Mouse (Mus musculus): ENCODE results near the gene H2al2a. TPM values are rescaled to one million over a fixed set of nuclear protein-coding genes. Genes with fewer than 3 reads are reported as not detected.

Gene H2al2a
- polyA plus RNA-seq, 1 experiment from 2014 or later = not detected

DNA sequence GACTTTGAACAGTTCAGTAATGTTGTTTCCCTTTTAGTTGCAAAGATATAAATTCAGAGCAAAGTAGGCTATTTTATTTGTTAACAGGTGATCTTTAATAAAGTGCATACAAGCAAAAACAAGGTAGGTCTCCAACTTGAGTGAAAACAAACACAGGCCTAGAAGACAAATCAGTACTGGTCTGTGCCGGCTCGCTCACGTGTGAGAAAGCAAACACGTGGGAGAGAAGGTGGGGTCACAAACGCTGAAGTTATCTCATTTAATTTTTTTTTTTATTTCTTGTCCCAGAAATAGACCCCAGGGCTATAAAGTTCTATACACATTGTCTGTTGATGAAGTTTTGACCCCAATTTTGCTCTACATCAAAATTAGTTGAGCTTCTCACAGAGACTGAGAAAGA is 28.4 kb upstream of the H2al2a start:
- 40% methylated on average over 5 of the region's 5 CpGs for WGBS
- no peaks in the 10 kb centered on the region for H3K4me1 ChIP-seq (ENCODE audit: control insufficient read depth, insufficient read depth, low read length)
- H3K9ac ChIP-seq (replicated peaks; ENCODE audit: low read length) = no peak overlapping the region

DNA sequence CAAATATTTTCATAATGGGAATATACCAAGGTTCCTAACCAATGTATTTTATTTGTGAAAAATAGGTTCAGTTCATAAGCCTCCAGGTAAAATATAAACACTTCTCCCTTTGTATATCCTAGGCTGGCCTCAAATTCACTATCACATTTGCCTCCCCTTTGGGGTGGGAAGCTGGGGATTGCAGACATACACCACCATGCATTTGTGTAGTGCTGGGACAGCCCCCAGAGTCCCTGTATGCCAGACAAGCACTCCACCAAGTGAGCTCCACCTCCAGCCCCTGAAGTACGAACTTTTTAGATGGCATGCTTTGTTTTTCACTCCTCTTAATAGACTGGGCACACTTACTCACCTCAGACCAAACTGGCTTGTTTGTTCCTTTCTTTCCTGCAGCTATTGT is 26.1 kb upstream of the H2al2a start:
- H3K9ac ChIP-seq (replicated peaks; ENCODE audit: low read length) = no peak overlapping the region
- DNase-seq (ENCODE audit: low spot score) = no peak
- H3K4me1 ChIP-seq (ENCODE audit: control insufficient read depth, insufficient read depth, low read length) = no peaks in the 10 kb centered on the region
- no peaks in the 10 kb centered on the region for H3K27me3 ChIP-seq (ENCODE audit: control insufficient read depth, insufficient read depth, low read length)
- ATAC-seq (replicated peaks; ENCODE audit: insufficient number of reproducible peaks, low FRiP score, low TSS enrichment, low read depth) = no peak
- no peak overlapping the region for H3K4me3 ChIP-seq (ENCODE audit: low read depth, low read length)
- H3K9me3 ChIP-seq (replicated peaks; ENCODE audit: control insufficient read depth, low read length) = no peaks in the 10 kb centered on the region
- 48% methylated on average over 1 of the region's 1 CpGs for WGBS
- no peak overlapping the region for H3K4me2 ChIP-seq (ENCODE audit: low read depth, low read length)
- no peak overlapping the region for H3K27ac ChIP-seq (replicated peaks; ENCODE audit: low read depth, low read length)
- no peaks in the 10 kb centered on the region for H3K36me3 ChIP-seq (replicated peaks; ENCODE audit: control insufficient read depth, insufficient read depth, low read depth, low read length)

More for the DNA sequence above, 28.4 kb upstream of the H2al2a start:
- H3K36me3 ChIP-seq (replicated peaks; ENCODE audit: control insufficient read depth, insufficient read depth, low read depth, low read length) = no peaks in the 10 kb centered on the region
- H3K4me2 ChIP-seq (ENCODE audit: low read depth, low read length) = no peak overlapping the region
- ATAC-seq (replicated peaks; ENCODE audit: insufficient number of reproducible peaks, low FRiP score, low TSS enrichment, low read depth) = no peak
- H3K4me3 ChIP-seq (ENCODE audit: low read depth, low read length) = no peak overlapping the region
- DNase-seq (ENCODE audit: low spot score) = peak; percentile 19
- H3K27me3 ChIP-seq (ENCODE audit: control insufficient read depth, insufficient read depth, low read length) = no peaks in the 10 kb centered on the region
- H3K9me3 ChIP-seq (replicated peaks; ENCODE audit: control insufficient read depth, low read length) = no peaks in the 10 kb centered on the region
- no peak overlapping the region for H3K27ac ChIP-seq (replicated peaks; ENCODE audit: low read depth, low read length)

DNA sequence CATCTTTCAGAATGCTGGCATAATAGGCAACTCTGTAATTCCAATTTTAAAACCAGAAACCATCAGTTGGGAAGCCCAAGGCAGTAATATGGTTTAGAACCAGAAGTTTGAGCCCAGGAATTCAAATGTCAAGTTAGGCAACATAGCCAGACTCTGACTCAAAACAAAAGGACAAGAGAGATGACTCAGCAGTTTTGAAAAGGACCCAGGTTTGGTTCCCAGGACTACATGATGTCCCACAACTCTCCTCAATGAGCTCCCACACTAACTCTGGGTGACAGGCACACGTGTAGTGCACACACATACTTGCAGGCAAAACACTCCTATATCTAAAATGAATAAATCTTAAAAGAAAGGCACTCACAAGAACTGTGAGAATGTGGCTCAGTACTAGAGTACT is 22.4 kb upstream of the H2al2a start:
- DNase-seq (ENCODE audit: low spot score) (no peak), ATAC-seq (replicated peaks; ENCODE audit: insufficient number of reproducible peaks, low FRiP score, low TSS enrichment, low read depth) (no peak)
- Histone ChIP-seq H3K4me3 (ENCODE audit: low read depth, low read length) (no peak overlapping the region), H3K4me2 (ENCODE audit: low read depth, low read length) (no peak overlapping the region), H3K27me3 (ENCODE audit: control insufficient read depth, insufficient read depth, low read length) (no peaks in the 10 kb centered on the region), H3K4me1 (ENCODE audit: control insufficient read depth, insufficient read depth, low read length) (no peaks in the 10 kb centered on the region), H3K36me3 (replicated peaks; ENCODE audit: control insufficient read depth, insufficient read depth, low read depth, low read length) (no peaks in the 10 kb centered on the region), H3K9ac (replicated peaks; ENCODE audit: low read length) (no peak overlapping the region), H3K27ac (replicated peaks; ENCODE audit: low read depth, low read length) (no peak overlapping the region), H3K9me3 (replicated peaks; ENCODE audit: control insufficient read depth, low read length) (no peaks in the 10 kb centered on the region)
- WGBS = 73% methylated on average over 1 of the region's 1 CpGs

DNA sequence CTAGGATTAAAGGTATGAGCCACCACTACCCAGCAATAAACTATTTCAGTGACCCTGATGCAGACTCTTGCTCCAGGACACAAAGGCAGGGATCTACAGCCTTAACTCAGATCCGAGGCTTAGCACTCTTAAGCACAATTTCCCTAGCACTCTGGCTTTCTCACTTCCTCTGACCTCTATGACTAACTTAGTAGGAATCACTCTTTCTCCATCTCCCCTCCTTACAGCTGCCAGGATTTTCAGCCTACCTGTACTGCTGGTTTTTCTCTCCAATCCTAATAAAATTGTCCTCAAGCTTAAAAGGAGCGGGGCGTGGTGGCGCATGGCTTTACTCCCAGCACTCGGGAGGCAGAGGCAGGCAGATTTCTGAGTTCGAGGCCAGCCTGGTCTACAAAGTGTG is 20.6 kb upstream of the H2al2a start:
- 92% methylated on average over 6 of the region's 6 CpGs for WGBS
- Histone ChIP-seq H3K36me3 (replicated peaks; ENCODE audit: control insufficient read depth, insufficient read depth, low read depth, low read length) (no peaks in the 10 kb centered on the region), H3K4me2 (ENCODE audit: low read depth, low read length) (no peak overlapping the region), H3K27me3 (ENCODE audit: control insufficient read depth, insufficient read depth, low read length) (no peaks in the 10 kb centered on the region), H3K27ac (replicated peaks; ENCODE audit: low read depth, low read length) (no peak overlapping the region), H3K9me3 (replicated peaks; ENCODE audit: control insufficient read depth, low read length) (no peaks in the 10 kb centered on the region), H3K4me1 (ENCODE audit: control insufficient read depth, insufficient read depth, low read length) (no peaks in the 10 kb centered on the region), H3K4me3 (ENCODE audit: low read depth, low read length) (no peak overlapping the region), H3K9ac (replicated peaks; ENCODE audit: low read length) (no peak overlapping the region)
- DNase-seq (ENCODE audit: low spot score) (no peak), ATAC-seq (replicated peaks; ENCODE audit: insufficient number of reproducible peaks, low FRiP score, low TSS enrichment, low read depth) (no peak)

DNA sequence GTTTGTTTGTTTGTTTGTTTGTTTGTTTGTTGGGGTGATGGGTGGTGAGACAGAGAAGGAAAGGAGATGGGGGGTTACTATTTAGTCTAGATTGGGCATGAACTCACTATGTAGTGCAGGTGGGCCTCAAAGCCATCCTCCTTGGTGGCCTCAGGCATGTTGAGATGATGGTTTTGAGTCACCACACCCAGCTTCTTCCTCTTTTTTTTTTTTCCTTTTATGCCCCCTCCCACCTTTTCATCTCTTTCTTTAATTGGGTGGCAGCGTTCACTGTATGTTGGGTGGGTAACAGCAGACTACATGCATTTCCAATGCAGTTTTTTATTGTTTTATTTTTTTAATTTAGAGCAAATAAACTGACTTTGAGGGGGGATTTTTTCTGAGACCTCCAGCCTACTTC is 19.9 kb upstream of the H2al2a start:
- ATAC-seq (replicated peaks; ENCODE audit: insufficient number of reproducible peaks, low FRiP score, low TSS enrichment, low read depth) = no peak
- Histone ChIP-seq H3K4me1 (ENCODE audit: control insufficient read depth, insufficient read depth, low read length) (no peaks in the 10 kb centered on the region), H3K9ac (replicated peaks; ENCODE audit: low read length) (no peak overlapping the region), H3K9me3 (replicated peaks; ENCODE audit: control insufficient read depth, low read length) (no peaks in the 10 kb centered on the region), H3K4me2 (ENCODE audit: low read depth, low read length) (no peak overlapping the region), H3K4me3 (ENCODE audit: low read depth, low read length) (no peak overlapping the region), H3K27ac (replicated peaks; ENCODE audit: low read depth, low read length) (no peak overlapping the region), H3K36me3 (replicated peaks; ENCODE audit: control insufficient read depth, insufficient read depth, low read depth, low read length) (no peaks in the 10 kb centered on the region), H3K27me3 (ENCODE audit: control insufficient read depth, insufficient read depth, low read length) (no peaks in the 10 kb centered on the region)
- DNase-seq (ENCODE audit: low spot score) = no peak
- WGBS = 94% methylated on average over 1 of the region's 1 CpGs

DNA sequence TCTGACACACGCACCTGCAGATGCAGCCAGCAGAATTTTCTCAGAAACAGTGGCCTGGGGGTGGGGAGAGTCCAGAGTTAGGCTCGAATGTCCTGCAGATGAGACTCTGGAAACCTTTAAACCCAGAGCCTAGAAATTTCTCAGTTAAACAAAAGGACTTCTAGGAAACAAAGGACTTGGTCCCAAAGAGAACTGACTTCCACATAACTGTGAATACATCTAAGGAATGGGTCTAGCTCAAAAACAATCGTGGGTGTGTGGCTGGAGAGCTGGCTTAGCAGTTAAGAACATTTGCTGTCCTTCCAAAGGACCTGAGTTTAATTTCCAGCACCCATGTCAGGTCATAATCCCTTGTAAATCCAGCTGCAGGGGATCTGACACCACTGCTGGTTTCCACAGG is 18.8 kb upstream of the H2al2a start:
- Histone ChIP-seq H3K27ac (replicated peaks; ENCODE audit: low read depth, low read length) (no peak overlapping the region), H3K9ac (replicated peaks; ENCODE audit: low read length) (no peak overlapping the region), H3K4me3 (ENCODE audit: low read depth, low read length) (no peak overlapping the region), H3K9me3 (replicated peaks; ENCODE audit: control insufficient read depth, low read length) (no peaks in the 10 kb centered on the region), H3K27me3 (ENCODE audit: control insufficient read depth, insufficient read depth, low read length) (no peaks in the 10 kb centered on the region), H3K4me1 (ENCODE audit: control insufficient read depth, insufficient read depth, low read length) (no peaks in the 10 kb centered on the region), H3K36me3 (replicated peaks; ENCODE audit: control insufficient read depth, insufficient read depth, low read depth, low read length) (no peaks in the 10 kb centered on the region), H3K4me2 (ENCODE audit: low read depth, low read length) (no peak overlapping the region)
- no peak for ATAC-seq (replicated peaks; ENCODE audit: insufficient number of reproducible peaks, low FRiP score, low TSS enrichment, low read depth)
- no peak for DNase-seq (ENCODE audit: low spot score)
- WGBS = 50% methylated on average over 3 of the region's 3 CpGs

DNA sequence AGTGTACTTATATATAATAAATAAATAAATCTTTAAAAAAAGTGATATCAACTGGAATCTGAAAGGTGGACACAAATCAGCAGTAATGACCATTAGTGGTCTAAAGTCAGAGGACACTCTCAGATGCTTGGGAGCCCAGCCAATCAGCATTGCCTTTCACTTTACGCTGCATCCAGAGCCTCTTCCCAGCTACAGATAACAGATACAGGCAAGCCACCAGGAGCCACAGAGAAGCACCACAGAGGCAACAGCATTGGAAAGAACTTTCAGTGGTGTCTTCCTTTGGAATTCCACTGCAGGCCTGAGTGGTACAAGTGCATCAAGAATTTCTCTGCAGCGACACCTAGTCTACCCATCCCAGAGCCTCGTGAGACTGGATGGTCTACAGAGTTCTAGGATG is 16.1 kb upstream of the H2al2a start:
- Histone ChIP-seq H3K27me3 (ENCODE audit: control insufficient read depth, insufficient read depth, low read length) (no peaks in the 10 kb centered on the region), H3K9me3 (replicated peaks; ENCODE audit: control insufficient read depth, low read length) (no peaks in the 10 kb centered on the region), H3K36me3 (replicated peaks; ENCODE audit: control insufficient read depth, insufficient read depth, low read depth, low read length) (no peaks in the 10 kb centered on the region), H3K4me2 (ENCODE audit: low read depth, low read length) (no peak overlapping the region), H3K4me3 (ENCODE audit: low read depth, low read length) (no peak overlapping the region), H3K27ac (replicated peaks; ENCODE audit: low read depth, low read length) (no peak overlapping the region), H3K9ac (replicated peaks; ENCODE audit: low read length) (no peak overlapping the region), H3K4me1 (ENCODE audit: control insufficient read depth, insufficient read depth, low read length) (no peaks in the 10 kb centered on the region)
- no peak for ATAC-seq (replicated peaks; ENCODE audit: insufficient number of reproducible peaks, low FRiP score, low TSS enrichment, low read depth)
- no peak for DNase-seq (ENCODE audit: low spot score)
- 89% methylated on average over 3 of the region's 3 CpGs for WGBS

DNA sequence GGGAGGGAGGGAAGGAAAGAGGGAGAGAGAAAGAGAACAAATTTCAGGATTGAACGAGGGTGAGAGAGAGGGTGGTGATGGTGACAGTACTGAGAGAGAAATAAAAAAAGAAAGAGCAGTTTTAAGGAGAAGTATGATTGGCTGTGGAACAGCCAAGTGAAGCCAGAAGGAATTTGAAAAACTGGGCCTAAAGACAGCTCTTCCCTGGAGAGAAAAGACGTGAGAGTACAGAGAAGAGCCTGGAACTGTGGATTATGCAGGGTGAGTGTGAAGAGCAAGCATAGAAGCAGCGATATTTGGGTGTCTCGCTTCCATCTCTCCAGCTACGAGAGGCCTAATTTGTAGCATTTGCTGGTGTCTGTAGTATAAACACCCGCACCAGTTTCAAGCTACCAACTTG is 14.5 kb upstream of the H2al2a start:
- ATAC-seq (replicated peaks; ENCODE audit: insufficient number of reproducible peaks, low FRiP score, low TSS enrichment, low read depth) (no peak), DNase-seq (ENCODE audit: low spot score) (no peak)
- Histone ChIP-seq H3K27ac (replicated peaks; ENCODE audit: low read depth, low read length) (no peak overlapping the region), H3K4me2 (ENCODE audit: low read depth, low read length) (no peak overlapping the region), H3K9me3 (replicated peaks; ENCODE audit: control insufficient read depth, low read length) (no peaks in the 10 kb centered on the region), H3K36me3 (replicated peaks; ENCODE audit: control insufficient read depth, insufficient read depth, low read depth, low read length) (no peaks in the 10 kb centered on the region), H3K27me3 (ENCODE audit: control insufficient read depth, insufficient read depth, low read length) (no peaks in the 10 kb centered on the region), H3K4me1 (ENCODE audit: control insufficient read depth, insufficient read depth, low read length) (no peaks in the 10 kb centered on the region), H3K4me3 (ENCODE audit: low read depth, low read length) (no peak overlapping the region), H3K9ac (replicated peaks; ENCODE audit: low read length) (no peak overlapping the region)
- whole genome bisulfite sequencing = 82% methylated on average over 6 of the region's 6 CpGs
